Mouse (Mus musculus) E14TG2a.4 (cell line): Measurements from ENCODE around the gene Cdrt4.

Experiments used
- CTCF ChIP-seq: conservative IDR thresholded peaks from 2 replicates; pipeline ENCODE4 v1.5.1; 2014; ENCODE audit warnings: low read length
- NANOG ChIP-seq: IDR thresholded peaks from 2 replicates; pipeline ENCODE4 v1.6.1; 2014; ENCODE audit warnings: borderline replicate concordance, low read length, mixed read lengths
- POU5F1 ChIP-seq: IDR thresholded peaks from 2 replicates; pipeline ENCODE4 v1.6.1; 2014; ENCODE audit warnings: low read length, borderline replicate concordance

GRCm38 (mm10) chr11:62930574-62930973 is 20.4 kb upstream of the Cdrt4 start:
- TF ChIP-seq POU5F1 (no peak), CTCF (no peak), NANOG (no peak)
